Mouse (Mus musculus) hindbrain, postnatal 0 days (tissue): ENCODE measurements around the gene Ntm. TPM values are rescaled to one million over a fixed set of nuclear protein-coding genes. Genes with fewer than 3 reads are reported as not detected.
A peak's percentile ranks its signal among the peaks of the same experiment; 100 is the strongest.

ENCODE experiments used
- ATAC-seq: fragments of 200-750 bp; cut with Nextera tagmentation; 2 replicates; pipeline ENCODE4 v1.8.0; 2017; ENCODE audit warnings: mild to moderate bottlenecking, moderate TSS enrichment, moderate library complexity
- DNase-seq: peaks from one replicate; pipeline ENCODE4 v3.0.0-alpha.2; 2015; ENCODE audit warnings: low spot score
- H3K27ac ChIP-seq: fragments of 300-500 bp; sonication (generic); 2 replicates; pipeline ENCODE4 v1.5.1; 2014; ENCODE audit warnings: mild to moderate bottlenecking
- H3K27me3 ChIP-seq: fragments of 300-500 bp; sonication (generic); 2 replicates; pipeline ENCODE4 v1.6.1; 2014; ENCODE audit warnings: low read length, mixed read lengths; ENCODE audit not compliant: insufficient read depth
- H3K36me3 ChIP-seq: fragments of 300-500 bp; sonication (generic); 2 replicates; pipeline ENCODE4 v1.6.1; 2014; ENCODE audit warnings: low read length, mixed read lengths; ENCODE audit not compliant: insufficient read depth
- H3K4me1 ChIP-seq: fragments of 300-500 bp; sonication (generic); 2 replicates; pipeline ENCODE4 v1.6.1; 2014; ENCODE audit warnings: antibody characterized with exemption, low read length, mixed read lengths; ENCODE audit not compliant: insufficient read depth
- H3K4me2 ChIP-seq: fragments of 300-500 bp; sonication (generic); 2 replicates; pipeline ENCODE4 v1.6.1; 2014; ENCODE audit warnings: low read depth, mild to moderate bottlenecking, low read length, moderate library complexity, mixed read lengths
- H3K4me3 ChIP-seq: fragments of 300-500 bp; sonication (generic); 2 replicates; pipeline ENCODE4 v1.5.1; 2014; ENCODE audit warnings: low read length
- H3K9ac ChIP-seq: fragments of 300-500 bp; sonication (generic); replicated peaks from 2 replicates; pipeline ENCODE4 v1.6.1; 2014; ENCODE audit warnings: mild to moderate bottlenecking, low read length, moderate library complexity, mixed read lengths
- H3K9me3 ChIP-seq: fragments of 300-500 bp; sonication (generic); 2 replicates; pipeline ENCODE4 v1.6.1; 2016; ENCODE audit warnings: low read length, mixed read lengths
- CTCF ChIP-seq: IDR thresholded peaks from 2 replicates; pipeline ENCODE4 v1.5.1; 2016; ENCODE audit warnings: antibody characterized with exemption, control low read depth, low read depth
- WGBS: fragments of 180-500 bp; shearing (Covaris S2); extraction: QIAGEN DNeasy Blood & Tissue Kit; methylation state at CpG from one replicate; pipeline ENCODE4 v1.1.7; 2014; 5-methylcytosine and 5-hydroxymethylcytosine counted together
- polyA plus RNA-seq: library from polyadenylated mRNA; unstranded; fragments of >200 nt; fragmentation: Nextera tagmentation; extraction: Ambion mirVana; gene quantifications from 2 replicates; pipeline ENCODE4 v1.2.1, GENCODE M21; 2015
- total RNA-seq: library from RNA; depleted of rRNA; stranded (reverse); fragments of >200 nt; gene quantifications from 2 replicates; pipeline ENCODE4 v1.2.3, GENCODE M21; 2014

Gene Ntm
- total and polyA plus RNA-seq, 2 experiments from 2014 or later, result 208 to 268 TPM

GRCm38 (mm10) chr9:29240797-29241196 lies 722.1 kb downstream of the Ntm start:
- WGBS, result 77% methylated on average over 2 of the region's 2 CpGs
- no peaks in the 10 kb centered on the region for H3K9me3 ChIP-seq
- TF ChIP-seq CTCF, result no peak
- no peak for DNase-seq
- ATAC-seq, result no peak
- H3K27me3 ChIP-seq, result no peaks in the 10 kb centered on the region
- H3K4me1 ChIP-seq, result 0 out of 2 replicates have a peak, but pooled peaks cover 3% of the 10 kb centered on the region
- no peak overlapping the region for H3K9ac ChIP-seq
- H3K4me3 ChIP-seq, result no peak overlapping the region
- no peak overlapping the region for H3K27ac ChIP-seq
- no peaks in the 10 kb centered on the region for H3K36me3 ChIP-seq
- H3K4me2 ChIP-seq, result no peak overlapping the region

DNA sequence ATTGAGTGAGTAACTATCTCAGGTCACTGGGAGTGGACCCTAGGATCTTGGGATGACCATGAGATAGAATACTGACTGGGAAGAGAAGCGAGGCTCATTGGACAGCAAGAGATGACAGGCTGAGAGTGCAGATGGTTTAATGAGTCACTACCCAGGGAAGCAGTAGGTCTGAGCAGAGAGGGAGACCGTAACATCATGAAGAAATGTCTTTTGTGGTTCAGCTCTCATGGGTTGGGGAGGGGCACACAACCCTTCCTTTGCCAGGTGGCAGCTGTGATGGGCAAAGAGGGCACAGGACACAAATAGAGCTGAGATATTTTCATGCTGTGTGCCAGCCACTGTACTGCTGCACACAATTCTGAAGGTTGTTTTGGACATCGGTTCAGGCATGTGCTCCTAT lies 724.0 kb downstream of the Ntm start:
- ATAC-seq (no peak), DNase-seq (no peak)
- H3K27me3 ChIP-seq, result no peaks in the 10 kb centered on the region
- no peak overlapping the region for H3K9ac ChIP-seq
- WGBS, result 66% methylated on average over 3 of the region's 3 CpGs
- H3K9me3 ChIP-seq, result no peaks in the 10 kb centered on the region
- no peaks in the 10 kb centered on the region for H3K36me3 ChIP-seq
- H3K27ac ChIP-seq, result no peak overlapping the region
- 0 out of 2 replicates have a peak, but pooled peaks cover 3% of the 10 kb centered on the region for H3K4me1 ChIP-seq
- no peak for TF ChIP-seq CTCF
- H3K4me3 ChIP-seq, result no peak overlapping the region
- H3K4me2 ChIP-seq, result no peak overlapping the region

GRCm38 (mm10) chr9:29236752-29237151 lies 726.2 kb downstream of the Ntm start:
- no peak overlapping the region for H3K4me3 ChIP-seq
- H3K27me3 ChIP-seq, result no peaks in the 10 kb centered on the region
- DNase-seq (no peak), ATAC-seq (no peak)
- H3K36me3 ChIP-seq, result no peaks in the 10 kb centered on the region
- WGBS, result 91% methylated on average over 3 of the region's 3 CpGs
- no peak overlapping the region for H3K27ac ChIP-seq
- peaks cover 8% of the 10 kb centered on the region; the same call in 1 of the 2 replicates for H3K4me1 ChIP-seq
- H3K9me3 ChIP-seq, result no peaks in the 10 kb centered on the region
- H3K9ac ChIP-seq, result no peak overlapping the region
- no peak overlapping the region for H3K4me2 ChIP-seq
- no peak for TF ChIP-seq CTCF

- peaks cover 13% of the 10 kb centered on the region for H3K4me1 ChIP-seq
- H3K9me3 ChIP-seq, result no peaks in the 10 kb centered on the region
- H3K4me2 ChIP-seq, result no peak overlapping the region
- no peak overlapping the region for H3K4me3 ChIP-seq
- H3K27me3 ChIP-seq, result no peaks in the 10 kb centered on the region
- no peaks in the 10 kb centered on the region for H3K36me3 ChIP-seq
- H3K9ac ChIP-seq, result no peak overlapping the region
- 80% methylated on average over 4 of the region's 4 CpGs for WGBS
- DNase-seq (no peak), ATAC-seq (no peak)
- TF ChIP-seq CTCF, result no peak
- no peak overlapping the region for H3K27ac ChIP-seq
These were observed 735.2 kb downstream of the Ntm start for GRCm38 (mm10) chr9:29227747-29228146.

- no peak for TF ChIP-seq CTCF
- Histone ChIP-seq H3K27me3 (no peaks in the 10 kb centered on the region), H3K27ac (no peak overlapping the region), H3K9ac (no peak overlapping the region), H3K4me3 (no peak overlapping the region), H3K36me3 (no peaks in the 10 kb centered on the region), H3K4me1 (peaks cover 9% of the 10 kb centered on the region), H3K9me3 (no peaks in the 10 kb centered on the region), H3K4me2 (no peak overlapping the region)
- 38% methylated on average over 10 of the region's 10 CpGs for WGBS
- no peak for ATAC-seq
- peak; percentile 17 for DNase-seq
These were observed 739.9 kb downstream of the Ntm start for GRCm38 (mm10) chr9:29222915-29223545.

DNA sequence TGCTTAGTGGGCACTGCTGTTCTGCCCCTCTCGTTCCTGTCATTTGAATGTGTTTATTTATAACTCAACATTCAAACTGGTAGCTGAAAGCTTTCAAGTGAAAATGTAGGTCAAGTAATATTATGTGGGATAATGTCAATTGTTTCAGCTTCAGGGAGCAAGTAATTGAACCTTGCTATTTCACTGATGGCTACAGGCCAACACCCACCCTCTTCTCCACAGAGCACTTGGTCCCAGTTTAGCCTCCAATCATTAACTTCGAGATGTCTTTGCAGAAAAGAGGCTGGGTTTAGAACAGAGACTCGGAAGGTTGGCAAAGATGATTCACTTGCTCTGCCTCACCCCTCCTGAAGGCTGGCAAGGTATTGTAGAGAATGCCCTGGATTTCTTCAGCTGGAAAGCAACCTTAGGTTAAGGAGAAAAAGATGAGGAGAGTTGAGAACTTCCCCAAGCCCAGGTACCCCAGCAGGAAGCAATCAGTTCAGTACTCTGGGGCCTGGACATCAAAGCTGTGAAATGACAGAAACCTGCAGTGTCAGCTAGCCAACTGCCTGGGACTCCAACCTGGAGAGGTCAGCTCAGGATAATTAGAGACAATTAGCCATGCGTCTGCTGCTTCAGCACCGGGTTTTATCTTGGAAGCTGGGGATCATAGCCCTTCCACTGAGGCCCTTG lies 741.9 kb downstream of the Ntm start:
- TF ChIP-seq CTCF, result no peak
- Histone ChIP-seq H3K27ac (no peak overlapping the region), H3K36me3 (no peaks in the 10 kb centered on the region), H3K4me3 (no peak overlapping the region), H3K9me3 (no peaks in the 10 kb centered on the region), H3K9ac (no peak overlapping the region), H3K4me2 (no peak overlapping the region), H3K4me1 (peaks cover 13% of the 10 kb centered on the region), H3K27me3 (no peaks in the 10 kb centered on the region)
- ATAC-seq, result 0 out of 2 replicates have a peak, but pooled peaks have one; percentile 47
- WGBS, result 39% methylated on average over 5 of the region's 5 CpGs
- DNase-seq, result peak; percentile 45

GRCm38 (mm10) chr9:29220493-29220892 lies 742.4 kb downstream of the Ntm start:
- H3K27ac ChIP-seq, result no peak overlapping the region
- DNase-seq (peak; percentile 82), ATAC-seq (peak; percentile 69; the same call in 1 of the 2 replicates)
- WGBS, result 38% methylated on average over 11 of the region's 11 CpGs
- no peak overlapping the region for H3K4me2 ChIP-seq
- no peak overlapping the region for H3K9ac ChIP-seq
- peaks cover 14% of the 10 kb centered on the region for H3K4me1 ChIP-seq
- TF ChIP-seq CTCF, result no peak
- H3K36me3 ChIP-seq, result no peaks in the 10 kb centered on the region
- H3K9me3 ChIP-seq, result no peaks in the 10 kb centered on the region
- no peak overlapping the region for H3K4me3 ChIP-seq
- no peaks in the 10 kb centered on the region for H3K27me3 ChIP-seq
